Mouse (Mus musculus) spleen, adult 2 months (tissue): ENCODE measurements around the gene Olfr68.

Source experiments
- CTCF ChIP-seq: fragments of 200-500 bp; IDR thresholded peaks from 2 replicates; pipeline ENCODE4 v1.5.1; 2011; ENCODE audit warnings: mild to moderate bottlenecking, inconsistent platforms; ENCODE audit not compliant: insufficient read depth, insufficient read length, insufficient replicate concordance; ENCODE audit errors: extremely low read depth
- POLR2A ChIP-seq: fragments of 200-500 bp; IDR thresholded peaks from 2 replicates; pipeline ENCODE4 v1.6.1; 2011; ENCODE audit warnings: low read depth, low read length, inconsistent platforms

GRCm38 (mm10) chr7:103757233-103757632 lies 22.3 kb downstream of the Olfr68 start, which contains the start of gene Olfr630:
- TF ChIP-seq POLR2A, result no peak
- TF ChIP-seq CTCF, result no peak
